ENCODE assay signal across 9 mouse cellular contexts in genomic region chr16:93246825-93247224, GRCm38 (mm10).
DNase-seq lines count a peak whose midpoint lies in the region; ATAC-seq lines count a peak whose summit lies in the region.
"Had no signal": no experiment of that assay in that cellular context is flagged by ENCODE, and none has a peak within 500 bp of the region (broad histone marks: within the 10 kb centered on the region; RNA-seq: fewer than 3 reads in every experiment).

No protein-coding gene starts in this region.

- H3K4me1 ChIP-seq in kidney, embryonic 16.5 days (ENCODE audit: insufficient read depth, low read length) = 0 out of 2 replicates have a peak, but pooled peaks cover 2% of the 10 kb centered on the region
- H3K4me1 ChIP-seq in embryonic facial prominence, embryonic 11.5 days (ENCODE audit: control insufficient read depth, insufficient read depth, low read length) = no peaks in the 10 kb centered on the region
- H3K4me1 ChIP-seq in forebrain, embryonic 11.5 days (replicated peaks; ENCODE audit: control insufficient read depth, insufficient read depth, low read length) = no peaks in the 10 kb centered on the region
- H3K4me1 ChIP-seq: liver, embryonic 15.5 days had no signal

- no peak overlapping the region for H3K27ac ChIP-seq in kidney, embryonic 16.5 days (ENCODE audit: low read length)
- H3K27ac ChIP-seq in embryonic facial prominence, embryonic 11.5 days (replicated peaks; ENCODE audit: low read depth, low read length) = no peak overlapping the region
- H3K27ac ChIP-seq in forebrain, embryonic 11.5 days (ENCODE audit: low read depth, low read length) = no peak overlapping the region
- H3K27ac ChIP-seq: liver, embryonic 15.5 days had no signal

- no peaks in the 10 kb centered on the region for H3K27me3 ChIP-seq in kidney, embryonic 16.5 days (ENCODE audit: insufficient read depth, low read length)
- H3K27me3 ChIP-seq in embryonic facial prominence, embryonic 11.5 days (ENCODE audit: control insufficient read depth, insufficient read depth, low read length) = no peaks in the 10 kb centered on the region
- no peaks in the 10 kb centered on the region for H3K27me3 ChIP-seq in forebrain, embryonic 11.5 days (ENCODE audit: control insufficient read depth, insufficient read depth, low read length)

- H3K36me3 ChIP-seq in kidney, embryonic 16.5 days (ENCODE audit: insufficient read depth, low read length) = no peaks in the 10 kb centered on the region
- no peaks in the 10 kb centered on the region for H3K36me3 ChIP-seq in embryonic facial prominence, embryonic 11.5 days (replicated peaks; ENCODE audit: control insufficient read depth, insufficient read depth, low read depth, low read length)
- H3K36me3 ChIP-seq in forebrain, embryonic 11.5 days (ENCODE audit: control insufficient read depth, insufficient read depth, low read length) = no peaks in the 10 kb centered on the region
- H3K36me3 ChIP-seq: liver, embryonic 15.5 days had no signal

- no peaks in the 10 kb centered on the region for H3K9me3 ChIP-seq in kidney, embryonic 16.5 days (ENCODE audit: low read length)
- no peaks in the 10 kb centered on the region for H3K9me3 ChIP-seq in embryonic facial prominence, embryonic 11.5 days (replicated peaks; ENCODE audit: control insufficient read depth, low read length)
- no peaks in the 10 kb centered on the region for H3K9me3 ChIP-seq in forebrain, embryonic 11.5 days (ENCODE audit: control insufficient read depth, low read length)
- H3K9me3 ChIP-seq: liver, embryonic 15.5 days had no signal

- WGBS in kidney, embryonic 16.5 days = 8% methylated on average over 7 of the region's 7 CpGs
- 13% methylated on average over 7 of the region's 7 CpGs for whole genome bisulfite sequencing in embryonic facial prominence, embryonic 11.5 days
- 34% methylated on average over 7 of the region's 7 CpGs for WGBS in forebrain, embryonic 11.5 days

- H3K9ac ChIP-seq in kidney, embryonic 16.5 days (replicated peaks; ENCODE audit: low read length) = no peak overlapping the region
- no peak overlapping the region for H3K9ac ChIP-seq in embryonic facial prominence, embryonic 11.5 days (replicated peaks; ENCODE audit: low read length)
- no peak overlapping the region for H3K9ac ChIP-seq in forebrain, embryonic 11.5 days (ENCODE audit: low read length)
- H3K9ac ChIP-seq: liver, embryonic 15.5 days had no signal

- H3K4me2 ChIP-seq in kidney, embryonic 16.5 days (replicated peaks; ENCODE audit: low read depth, low read length) = no peak overlapping the region
- no peak overlapping the region for H3K4me2 ChIP-seq in embryonic facial prominence, embryonic 11.5 days (ENCODE audit: low read depth, low read length)
- no peak overlapping the region for H3K4me2 ChIP-seq in forebrain, embryonic 11.5 days (ENCODE audit: low read depth, low read length, severe bottlenecking)
- H3K4me2 ChIP-seq: liver, embryonic 15.5 days had no signal

- DNase-seq in kidney, postnatal 4 days = peak; percentile 6 to 21
- peak; percentile 13 for DNase-seq in adrenal gland, postnatal 25 days
- peak; percentile 25 for DNase-seq in embryonic facial prominence, embryonic 11.5 days (ENCODE audit: low spot score)
- DNase-seq in left cerebral cortex, postnatal 25 days (ENCODE audit: low spot score in 2 of 2) = peak; percentile 6 to 58
- DNase-seq in telencephalon, adult 2 months (ENCODE audit: low read depth, low spot score) = peak; percentile 10
- DNase-seq in kidney, adult 11 months = no peak
- no peak for DNase-seq in forebrain, embryonic 11.5 days (ENCODE audit: low spot score)

- no peak for ATAC-seq in kidney, embryonic 16.5 days (ENCODE audit: low FRiP score, low TSS enrichment)
- ATAC-seq in embryonic facial prominence, embryonic 11.5 days (replicated peaks; ENCODE audit: insufficient number of reproducible peaks, low FRiP score, low TSS enrichment, low read depth) = no peak
- no peak for ATAC-seq in forebrain, embryonic 11.5 days (replicated peaks; ENCODE audit: low FRiP score)

- no peak overlapping the region for H3K4me3 ChIP-seq in kidney, embryonic 16.5 days (ENCODE audit: low read length)
- no peak overlapping the region for H3K4me3 ChIP-seq in embryonic facial prominence, embryonic 11.5 days (ENCODE audit: low read depth, low read length)
- no peak overlapping the region for H3K4me3 ChIP-seq in forebrain, embryonic 11.5 days (ENCODE audit: low read depth, low read length)
- H3K4me3 ChIP-seq: liver, embryonic 15.5 days had no signal

- intact Hi-C loops in left cerebral cortex, postnatal 25 days (cut with DNase I) = no loop called here

Comparison
In these comparisons a context has a peak if more than half of its experiments do, and no peak if none do; other contexts are left out.
1. DNase-seq: peak in kidney, postnatal 4 days (2 of 2), adrenal gland, postnatal 25 days (single experiment), embryonic facial prominence, embryonic 11.5 days (single experiment), left cerebral cortex, postnatal 25 days (2 of 2) and telencephalon, adult 2 months (single experiment); none in kidney, adult 11 months (single experiment) and forebrain, embryonic 11.5 days (single experiment).